ENCODE assay signal across 13 mouse cellular contexts in the genomic region with DNA sequence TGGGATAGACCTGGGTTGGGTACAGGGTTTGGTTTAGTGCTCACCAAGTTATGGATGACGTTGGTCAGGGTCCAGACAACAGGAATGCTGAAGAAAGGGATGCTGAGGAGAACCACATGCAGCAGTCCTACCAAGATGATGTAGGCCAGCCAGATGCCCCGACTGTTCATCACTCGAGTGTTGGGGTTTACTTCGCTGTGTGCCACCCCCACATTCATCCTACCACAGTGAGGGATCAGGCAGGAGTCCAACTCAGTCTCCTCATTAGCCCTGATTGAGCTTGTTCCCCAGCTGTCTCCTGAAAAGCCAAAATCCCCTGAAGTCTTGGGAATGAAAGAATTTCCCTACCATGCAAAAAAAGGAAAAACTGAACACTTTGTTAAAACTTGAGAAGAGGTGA. TPM values are rescaled to one million over a fixed set of nuclear protein-coding genes. Genes with fewer than 3 reads are reported as not detected.
DNase-seq lines count a peak whose midpoint lies in the region; ATAC-seq lines count a peak whose summit lies in the region.
"Had no signal": no experiment of that assay in that cellular context is flagged by ENCODE, and none has a peak within 500 bp of the region (broad histone marks: within the 10 kb centered on the region; RNA-seq: fewer than 3 reads in every experiment).

No protein-coding gene starts in this region.

- H3K4me1 ChIP-seq in hindbrain, embryonic 11.5 days (replicated peaks; ENCODE audit: control insufficient read depth, insufficient read depth, low read length): peaks cover 3% of the 10 kb centered on the region; the same call in 1 of the 2 replicates
- H3K4me1 ChIP-seq in hindbrain, embryonic 14.5 days (replicated peaks; ENCODE audit: control insufficient read depth, insufficient read depth, low read length): peaks cover 12% of the 10 kb centered on the region
- H3K4me1 ChIP-seq in midbrain, embryonic 10.5 days: peaks cover 23% of the 10 kb centered on the region
- peaks cover 21% of the 10 kb centered on the region for H3K4me1 ChIP-seq in midbrain, embryonic 15.5 days

- H3K27ac ChIP-seq in hindbrain, embryonic 11.5 days (ENCODE audit: low read depth, low read length): no peak overlapping the region
- no peak overlapping the region for H3K27ac ChIP-seq in hindbrain, embryonic 14.5 days
- no peak overlapping the region for H3K27ac ChIP-seq in midbrain, embryonic 10.5 days (replicated peaks)
- no peak overlapping the region for H3K27ac ChIP-seq in midbrain, embryonic 15.5 days
- H3K27ac ChIP-seq: embryonic facial prominence, embryonic 13.5 days; kidney, postnatal 0 days; midbrain, embryonic 12.5 days; stomach, embryonic 15.5 days had no signal

- no peak for DNase-seq in hindbrain, embryonic 11.5 days (ENCODE audit: low spot score)
- no peak for DNase-seq in hindbrain, embryonic 14.5 days (ENCODE audit: low spot score)
- DNase-seq in midbrain, embryonic 10.5 days (ENCODE audit: low spot score): no peak
- peak; percentile 58 for DNase-seq in layer of hippocampus, adult 9-11 months
- DNase-seq in embryo, embryonic 9.5 days (ENCODE audit: extremely low spot score): no peak
- DNase-seq: gastrocnemius, postnatal 25 days; lung, adult 2 months had no signal

- H3K9ac ChIP-seq in hindbrain, embryonic 11.5 days (ENCODE audit: low read depth, low read length): no peak overlapping the region
- H3K9ac ChIP-seq in hindbrain, embryonic 14.5 days: no peak overlapping the region
- H3K9ac ChIP-seq in midbrain, embryonic 15.5 days: no peak overlapping the region
- H3K9ac ChIP-seq: midbrain, embryonic 12.5 days had no signal

- WGBS in hindbrain, embryonic 11.5 days: 94% methylated on average over 4 of the region's 4 CpGs
- 95% methylated on average over 4 of the region's 4 CpGs for WGBS in hindbrain, embryonic 14.5 days
- 92% methylated on average over 4 of the region's 4 CpGs for WGBS in midbrain, embryonic 10.5 days
- WGBS in midbrain, embryonic 15.5 days: 92% methylated on average over 4 of the region's 4 CpGs

- ATAC-seq in hindbrain, embryonic 11.5 days (ENCODE audit: low FRiP score): no peak
- no peak for ATAC-seq in hindbrain, embryonic 14.5 days (ENCODE audit: low FRiP score)
- no peak for ATAC-seq in midbrain, embryonic 15.5 days (replicated peaks)
- ATAC-seq in frontal cortex, adult (ENCODE audit: low TSS enrichment): no peak

- no peaks in the 10 kb centered on the region for H3K9me3 ChIP-seq in hindbrain, embryonic 11.5 days (ENCODE audit: control insufficient read depth, low read length)
- no peaks in the 10 kb centered on the region for H3K9me3 ChIP-seq in hindbrain, embryonic 14.5 days (ENCODE audit: control insufficient read depth, low read length)
- no peaks in the 10 kb centered on the region for H3K9me3 ChIP-seq in midbrain, embryonic 10.5 days (replicated peaks)
- H3K9me3 ChIP-seq in midbrain, embryonic 15.5 days: no peaks in the 10 kb centered on the region
- H3K9me3 ChIP-seq: embryonic facial prominence, embryonic 13.5 days; midbrain, embryonic 12.5 days; stomach, embryonic 15.5 days had no signal

- no peak overlapping the region for H3K4me2 ChIP-seq in hindbrain, embryonic 11.5 days (replicated peaks; ENCODE audit: low read depth, low read length)
- H3K4me2 ChIP-seq in hindbrain, embryonic 14.5 days (replicated peaks): no peak overlapping the region
- H3K4me2 ChIP-seq in midbrain, embryonic 15.5 days: no peak overlapping the region

- H3K27me3 ChIP-seq in hindbrain, embryonic 11.5 days (ENCODE audit: control insufficient read depth, insufficient read depth, low read length): no peaks in the 10 kb centered on the region
- no peaks in the 10 kb centered on the region for H3K27me3 ChIP-seq in hindbrain, embryonic 14.5 days (ENCODE audit: control insufficient read depth, insufficient read depth, low read length)
- H3K27me3 ChIP-seq in midbrain, embryonic 10.5 days (ENCODE audit: low read depth, poor library complexity, severe bottlenecking): no peaks in the 10 kb centered on the region
- no peaks in the 10 kb centered on the region for H3K27me3 ChIP-seq in midbrain, embryonic 15.5 days (replicated peaks)
- H3K27me3 ChIP-seq: embryonic facial prominence, embryonic 13.5 days; midbrain, embryonic 12.5 days; stomach, embryonic 15.5 days had no signal

- H3K4me3 ChIP-seq in hindbrain, embryonic 11.5 days (ENCODE audit: low read depth, low read length): 0 out of 2 replicates have a peak overlapping the region, but pooled peaks have one; percentile 12
- H3K4me3 ChIP-seq in hindbrain, embryonic 14.5 days (replicated peaks; ENCODE audit: low read length): no peak overlapping the region
- H3K4me3 ChIP-seq in midbrain, embryonic 10.5 days: peak overlapping the region; percentile 72; the same call in 1 of the 2 replicates
- no peak overlapping the region for H3K4me3 ChIP-seq in midbrain, embryonic 15.5 days

- peaks cover 13% of the 10 kb centered on the region for H3K36me3 ChIP-seq in hindbrain, embryonic 11.5 days (ENCODE audit: control insufficient read depth, insufficient read depth, low read length)
- H3K36me3 ChIP-seq in hindbrain, embryonic 14.5 days (replicated peaks; ENCODE audit: control insufficient read depth, insufficient read depth): peaks cover 55% of the 10 kb centered on the region
- H3K36me3 ChIP-seq in midbrain, embryonic 10.5 days: peaks cover 61% of the 10 kb centered on the region
- H3K36me3 ChIP-seq in midbrain, embryonic 15.5 days (replicated peaks): peaks cover 41% of the 10 kb centered on the region

RNA-seq across cellular contexts. Expression of a gene that starts 1.2 kb away (rescaled TPM):
- 64.8 and 66.4 TPM in 2 replicates for polyA plus RNA-seq in hindbrain, embryonic 11.5 days (2014; fragmentation: Nextera tagmentation; extraction: Ambion mirVana)
- polyA plus RNA-seq in hindbrain, embryonic 14.5 days (2014; fragmentation: Nextera tagmentation; extraction: Ambion mirVana): 27.8 and 28.4 TPM in 2 replicates
- polyA plus RNA-seq in midbrain, embryonic 10.5 days (2016; fragmentation: Nextera tagmentation; extraction: Ambion mirVana): 82.0 and 100 TPM in 2 replicates
- polyA plus RNA-seq in midbrain, embryonic 15.5 days (2015; fragmentation: Nextera tagmentation; extraction: Ambion mirVana): 21.9 and 22.7 TPM in 2 replicates

RNA-seq across cellular contexts. Expression of a gene that starts 3.1 kb away (rescaled TPM):
- polyA plus RNA-seq in hindbrain, embryonic 11.5 days (2014; fragmentation: Nextera tagmentation; extraction: Ambion mirVana): 282 and 286 TPM in 2 replicates
- polyA plus RNA-seq in hindbrain, embryonic 14.5 days (2014; fragmentation: Nextera tagmentation; extraction: Ambion mirVana): 137 and 139 TPM in 2 replicates
- polyA plus RNA-seq in midbrain, embryonic 10.5 days (2016; fragmentation: Nextera tagmentation; extraction: Ambion mirVana): 260 and 264 TPM in 2 replicates
- polyA plus RNA-seq in midbrain, embryonic 15.5 days (2015; fragmentation: Nextera tagmentation; extraction: Ambion mirVana): 145 and 155 TPM in 2 replicates

RNA-seq across cellular contexts. Expression of a gene that starts 16.0 kb away (rescaled TPM):
- polyA plus RNA-seq in hindbrain, embryonic 11.5 days (2014; fragmentation: Nextera tagmentation; extraction: Ambion mirVana): 14.2 and 16.3 TPM in 2 replicates
- polyA plus RNA-seq in hindbrain, embryonic 14.5 days (2014; fragmentation: Nextera tagmentation; extraction: Ambion mirVana): 13.3 and 14.8 TPM in 2 replicates
- polyA plus RNA-seq in midbrain, embryonic 10.5 days (2016; fragmentation: Nextera tagmentation; extraction: Ambion mirVana): 22.1 and 24.3 TPM in 2 replicates
- polyA plus RNA-seq in midbrain, embryonic 15.5 days (2015; fragmentation: Nextera tagmentation; extraction: Ambion mirVana): 16.0 and 17.6 TPM in 2 replicates

RNA-seq across cellular contexts. Expression of a gene that starts 16.4 kb away (rescaled TPM):
- polyA plus RNA-seq in hindbrain, embryonic 11.5 days (2014; fragmentation: Nextera tagmentation; extraction: Ambion mirVana): 31.8 and 34.7 TPM in 2 replicates
- 34.6 and 35.1 TPM in 2 replicates for polyA plus RNA-seq in hindbrain, embryonic 14.5 days (2014; fragmentation: Nextera tagmentation; extraction: Ambion mirVana)
- 50.7 and 57.8 TPM in 2 replicates for polyA plus RNA-seq in midbrain, embryonic 10.5 days (2016; fragmentation: Nextera tagmentation; extraction: Ambion mirVana)
- 59.4 and 60.8 TPM in 2 replicates for polyA plus RNA-seq in midbrain, embryonic 15.5 days (2015; fragmentation: Nextera tagmentation; extraction: Ambion mirVana)

RNA-seq across cellular contexts. Expression of a gene that starts 29.5 kb away (rescaled TPM):
- 0.27 and 0.49 TPM in 2 replicates for polyA plus RNA-seq in hindbrain, embryonic 11.5 days (2014; fragmentation: Nextera tagmentation; extraction: Ambion mirVana)
- 0.65 and 0.80 TPM in 2 replicates for polyA plus RNA-seq in hindbrain, embryonic 14.5 days (2014; fragmentation: Nextera tagmentation; extraction: Ambion mirVana)
- polyA plus RNA-seq in midbrain, embryonic 10.5 days (2016; fragmentation: Nextera tagmentation; extraction: Ambion mirVana): 0.44 and 0.66 TPM in 2 replicates
- 0.58 and 0.79 TPM in 2 replicates for polyA plus RNA-seq in midbrain, embryonic 15.5 days (2015; fragmentation: Nextera tagmentation; extraction: Ambion mirVana)

Comparison
In these comparisons a context has a peak if more than half of its experiments do, and no peak if none do; other contexts are left out.
1. H3K4me3 ChIP-seq: peak in hindbrain, embryonic 11.5 days (single experiment) and midbrain, embryonic 10.5 days (single experiment); none in hindbrain, embryonic 14.5 days (single experiment) and midbrain, embryonic 15.5 days (single experiment).